Mouse (Mus musculus) adrenal gland, adult 2 months (tissue): Measurements from ENCODE around the gene Kcnd3. TPM values are rescaled to one million over a fixed set of nuclear protein-coding genes. Genes with fewer than 3 reads are reported as not detected.

Source experiments
- DNase-seq: peaks from one replicate; pipeline ENCODE4 v3.0.0; 2021
- polyA plus RNA-seq: library from polyadenylated mRNA; depleted of rRNA; stranded (reverse); fragments of >200 nt; gene quantifications from 2 replicates; pipeline ENCODE4 v1.2.3, GENCODE M21; 2012
- total RNA-seq, 2 experiments: library from RNA; stranded (reverse); gene quantifications; 2 replicates each; pipeline ENCODE4 v1.2.3; 2021

Kcnd3 gene
- total and polyA plus RNA-seq, 3 experiments = 2.3 to 9.5 (median 4.1) TPM

GRCm38 (mm10) chr3:105521178-105521631, 69.1 kb downstream of the Kcnd3 start:
- DNase-seq = peak; percentile 30

GRCm38 (mm10) chr3:105521639-105522038, 69.5 kb downstream of the Kcnd3 start:
- no peak for DNase-seq

- no peak for DNase-seq
These were observed 76.7 kb downstream of the Kcnd3 start for GRCm38 (mm10) chr3:105528860-105529259.

GRCm38 (mm10) chr3:105529700-105530099, 77.6 kb downstream of the Kcnd3 start:
- no peak for DNase-seq

GRCm38 (mm10) chr3:105530363-105531130, 78.4 kb downstream of the Kcnd3 start:
- DNase-seq = no peak

- no peak for DNase-seq
These were observed 86.3 kb downstream of the Kcnd3 start for GRCm38 (mm10) chr3:105538406-105538805.

- no peak for DNase-seq
These were observed 86.9 kb downstream of the Kcnd3 start for GRCm38 (mm10) chr3:105538819-105539607.

GRCm38 (mm10) chr3:105542741-105543140, 90.6 kb downstream of the Kcnd3 start:
- no peak for DNase-seq

GRCm38 (mm10) chr3:105544106-105544505, 92.0 kb downstream of the Kcnd3 start:
- DNase-seq = no peak

GRCm38 (mm10) chr3:105546611-105547071, 94.5 kb downstream of the Kcnd3 start:
- peak; percentile 9 for DNase-seq

- DNase-seq = no peak
These were observed 96.1 kb downstream of the Kcnd3 start for GRCm38 (mm10) chr3:105548074-105548771.

GRCm38 (mm10) chr3:105559456-105559855, 107.3 kb downstream of the Kcnd3 start:
- DNase-seq = no peak

- no peak for DNase-seq
These were observed 114.8 kb downstream of the Kcnd3 start for GRCm38 (mm10) chr3:105566973-105567372.

GRCm38 (mm10) chr3:105567472-105567871, 115.3 kb downstream of the Kcnd3 start:
- DNase-seq = no peak

- peak; percentile 11 for DNase-seq
These were observed 116.3 kb downstream of the Kcnd3 start for GRCm38 (mm10) chr3:105568403-105568802.

- DNase-seq = no peak
These were observed 116.7 kb downstream of the Kcnd3 start for GRCm38 (mm10) chr3:105568851-105569250.

GRCm38 (mm10) chr3:105569310-105569752, 117.2 kb downstream of the Kcnd3 start:
- DNase-seq = no peak

- DNase-seq = no peak
These were observed 117.8 kb downstream of the Kcnd3 start for GRCm38 (mm10) chr3:105569950-105570349.

GRCm38 (mm10) chr3:105570818-105571217, 118.7 kb downstream of the Kcnd3 start:
- no peak for DNase-seq

GRCm38 (mm10) chr3:105571944-105572343, 119.8 kb downstream of the Kcnd3 start:
- no peak for DNase-seq

GRCm38 (mm10) chr3:105573156-105573555, 121.0 kb downstream of the Kcnd3 start:
- DNase-seq = no peak

GRCm38 (mm10) chr3:105578320-105578719, 126.2 kb downstream of the Kcnd3 start:
- DNase-seq = no peak
